Mouse (Mus musculus): ENCODE data around the gene Olfr250.
"Not testable (repeated sequence)": the region's sequence is repeated elsewhere in the genome, so short reads cannot be mapped to it uniquely, and the experiment has no call there.

Olfr250 gene

DNA sequence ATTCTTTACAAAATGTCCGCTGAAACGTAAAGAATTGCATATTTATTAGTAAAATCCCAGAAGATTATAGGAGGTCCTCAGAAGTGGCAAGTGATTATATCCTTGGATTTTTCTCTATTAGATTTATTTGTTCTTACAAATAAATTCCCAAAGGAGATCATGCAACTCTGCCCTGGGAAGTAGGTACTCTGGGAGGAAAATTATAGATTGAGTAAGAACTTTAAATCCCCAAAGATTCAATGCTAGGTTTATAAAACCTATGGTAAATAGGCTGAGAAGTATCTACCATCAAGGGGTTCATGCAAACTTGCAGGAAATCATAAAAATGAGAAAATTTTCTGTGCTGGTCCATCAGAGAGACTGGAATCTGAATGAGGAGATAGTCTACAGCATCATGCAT, at the start of gene Olfr250:
Olfr250 (plus strand) TSS at position 301 of the 400 bp plus-strand sequence.
- no peak for DNase-seq

DNA sequence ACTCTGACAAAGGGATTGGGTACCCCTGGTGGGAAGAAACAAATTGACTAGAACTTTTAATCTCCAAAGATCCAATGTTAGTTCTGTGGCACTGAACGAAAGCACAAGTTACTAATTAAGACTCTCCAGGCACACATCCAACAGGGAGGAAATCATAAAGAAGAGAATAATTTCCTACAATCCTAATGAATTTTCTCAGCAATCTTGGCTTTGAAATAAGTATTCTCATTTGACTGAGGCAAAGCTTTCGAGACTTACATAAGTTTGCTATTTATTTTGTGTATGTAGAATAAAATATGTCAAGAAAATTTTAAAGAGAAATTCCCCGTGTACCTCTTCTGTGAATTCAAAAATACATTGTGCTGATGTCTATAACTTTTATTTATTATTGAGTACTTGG, 37.9 kb upstream of the Olfr250 start, which contains the start of gene Olfr25:
Olfr25 (plus strand) TSS at position 301 of the 400 bp plus-strand sequence.
- no peak for DNase-seq

DNA sequence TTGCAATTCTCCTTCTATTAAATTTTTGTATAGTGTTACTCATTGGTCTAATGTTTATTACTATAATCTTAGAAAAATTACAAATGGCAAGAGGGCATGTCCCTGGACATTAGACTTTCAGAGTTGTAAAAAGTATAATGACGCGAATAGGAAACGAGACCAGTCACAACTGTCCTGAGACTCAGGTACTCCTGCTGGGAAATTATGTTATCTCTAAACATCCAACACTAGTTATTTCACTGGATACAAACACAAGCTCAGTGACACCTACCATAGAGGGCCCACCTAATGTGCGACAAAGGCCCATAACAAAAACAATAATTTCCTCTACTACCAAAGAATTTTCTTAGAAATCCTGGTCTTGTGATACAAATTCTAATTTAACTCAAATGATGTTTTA, 18.6 kb upstream of the Olfr250 start, which contains the start of gene Olfr898:
Olfr898 (plus strand) TSS at position 301 of the 400 bp plus-strand sequence.
- DNase-seq = no peak

DNA sequence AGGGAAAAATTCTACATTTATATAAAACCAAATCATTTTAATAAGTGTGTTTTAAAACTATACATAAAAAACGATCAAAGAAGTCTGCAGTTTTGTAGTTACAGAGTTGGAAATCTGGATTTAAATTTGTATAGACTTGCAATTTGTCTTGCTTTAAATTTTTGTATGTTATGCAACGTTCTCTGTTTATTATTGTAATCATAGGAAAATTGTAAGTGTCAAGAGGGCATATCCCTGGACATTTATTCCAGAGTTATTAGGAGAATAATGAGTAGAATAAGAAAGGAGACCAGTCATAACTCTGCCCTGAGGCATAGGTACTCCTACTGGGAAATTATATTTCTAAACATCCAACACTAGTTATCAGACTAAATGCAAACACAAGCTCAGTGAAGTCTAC, 10.1 kb downstream of the Olfr250 start, which contains the start of gene Olfr251:
Olfr251 (plus strand) TSS at position 301 of the 400 bp plus-strand sequence.
- DNase-seq = no peak

DNA sequence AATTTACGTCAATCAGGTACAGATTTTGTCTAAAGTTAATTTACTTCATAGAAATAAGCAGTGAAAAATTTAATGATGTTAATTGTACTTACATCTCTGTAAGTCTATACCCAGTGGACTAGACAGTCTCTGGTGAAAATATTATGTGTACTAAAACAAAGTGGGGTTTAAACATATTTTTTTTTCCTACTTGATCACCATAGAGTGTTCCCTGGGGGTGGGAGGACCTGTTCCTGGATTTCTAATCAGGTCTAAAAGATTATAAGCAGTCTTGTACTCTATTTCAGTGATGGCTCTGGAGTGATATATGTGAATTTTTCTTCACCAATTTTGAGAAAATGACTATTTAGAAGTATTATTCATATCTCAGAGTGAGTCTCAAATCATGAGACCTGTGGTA, 34.7 kb downstream of the Olfr250 start, which contains the start of gene Olfr147:
Olfr147 (plus strand) TSS at position 301 of the 400 bp plus-strand sequence.
- no peak for DNase-seq

DNA sequence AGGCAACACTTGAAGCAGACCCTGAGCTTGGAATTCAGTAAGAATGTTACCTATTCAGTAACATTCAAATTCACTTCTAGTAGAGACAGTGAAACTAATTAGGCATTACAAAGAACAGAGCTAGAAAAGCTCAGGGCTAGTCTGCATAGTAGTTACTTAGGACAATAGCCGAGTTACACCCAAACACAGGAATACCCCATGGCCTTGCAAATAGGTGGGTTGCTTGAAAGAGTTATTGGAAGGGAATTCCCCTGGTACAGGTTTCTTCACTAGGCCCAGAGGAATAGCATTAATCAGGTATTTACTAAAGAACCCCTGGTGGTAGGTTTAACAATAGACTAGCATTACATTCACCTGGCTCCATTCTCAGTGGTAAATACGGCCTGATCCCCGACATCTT, 40.8 kb downstream of the Olfr250 start:
- DNase-seq = not testable (repeated sequence)

DNA sequence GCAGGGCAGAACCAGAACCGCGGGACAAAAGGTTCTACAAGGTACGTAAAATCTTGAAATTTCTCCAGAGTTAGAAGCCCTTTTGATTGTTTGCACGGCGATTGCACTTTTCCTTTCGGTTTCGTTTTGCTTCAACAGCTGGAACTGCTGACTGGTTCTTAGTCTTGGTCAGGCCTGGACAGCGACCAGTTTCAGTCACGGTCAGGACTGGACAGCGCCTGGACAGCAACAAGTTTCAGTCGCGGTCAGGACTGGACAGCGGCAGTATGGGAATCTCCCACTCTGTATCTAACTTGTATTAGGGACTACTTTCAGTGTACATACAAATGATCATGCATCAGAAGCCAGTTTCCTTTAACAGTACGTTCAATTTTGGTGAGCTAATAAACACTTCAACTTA, 46.8 kb downstream of the Olfr250 start:
- DNase-seq = not testable (repeated sequence)

All from right cerebral cortex, postnatal 25 days (tissue).